In genomic region chr4:134737365-134737910, GRCm38 (mm10) we compare ENCODE assay signal across 14 mouse cellular contexts. TPM values are rescaled to one million over a fixed set of nuclear protein-coding genes. Genes with fewer than 3 reads are reported as not detected.
DNase-seq lines count a peak whose midpoint lies in the region; ATAC-seq and TF ChIP-seq lines count a peak whose summit lies in the region.
"Had no signal": no experiment of that assay in that cellular context is flagged by ENCODE, and none has a peak within 500 bp of the region (broad histone marks: within the 10 kb centered on the region; RNA-seq: fewer than 3 reads in every experiment).

No protein-coding gene starts in this region.

- TF ChIP-seq POLR2A in brain, embryonic 14.5 days (IDR thresholded peaks at IDR 0.05; ENCODE audit: borderline replicate concordance, extremely low read depth, insufficient read depth, insufficient read length, poor library complexity, severe bottlenecking) = no peak
- no peak for TF ChIP-seq POLR2A in limb, embryonic 14.5 days (IDR thresholded peaks at IDR 0.05; ENCODE audit: borderline replicate concordance, extremely low read depth, insufficient read depth, insufficient read length)

- no peak overlapping the region for H3K9ac ChIP-seq in midbrain, embryonic 14.5 days (replicated peaks; ENCODE audit: low read length)
- no peak overlapping the region for H3K9ac ChIP-seq in midbrain, embryonic 13.5 days (replicated peaks)
- H3K9ac ChIP-seq in forebrain, embryonic 16.5 days (replicated peaks; ENCODE audit: low read depth, low read length) = 0 out of 2 replicates have a peak overlapping the region, but pooled peaks have one; percentile 2
- 0 out of 2 replicates have a peak overlapping the region, but pooled peaks have one; percentile 12 for H3K9ac ChIP-seq in limb, embryonic 14.5 days (ENCODE audit: low read depth, low read length, severe bottlenecking)
- H3K9ac ChIP-seq: heart, embryonic 13.5 days had no signal

- 59% methylated on average over 14 of the region's 14 CpGs for WGBS in midbrain, embryonic 14.5 days
- 50% methylated on average over 14 of the region's 14 CpGs for WGBS in midbrain, embryonic 13.5 days
- 43% methylated on average over 14 of the region's 14 CpGs for WGBS in forebrain, embryonic 16.5 days
- 32% methylated on average over 14 of the region's 14 CpGs for WGBS in limb, embryonic 14.5 days

- no peak overlapping the region for H3K4me2 ChIP-seq in midbrain, embryonic 14.5 days (ENCODE audit: low read length)
- no peak overlapping the region for H3K4me2 ChIP-seq in midbrain, embryonic 13.5 days (replicated peaks)
- H3K4me2 ChIP-seq in forebrain, embryonic 16.5 days (ENCODE audit: low read length) = no peak overlapping the region
- H3K4me2 ChIP-seq in limb, embryonic 14.5 days (replicated peaks; ENCODE audit: low read depth, low read length, severe bottlenecking) = no peak overlapping the region
- H3K4me2 ChIP-seq: heart, embryonic 13.5 days had no signal

- H3K36me3 ChIP-seq in midbrain, embryonic 14.5 days (ENCODE audit: control insufficient read depth, insufficient read depth, low read length) = no peaks in the 10 kb centered on the region
- H3K36me3 ChIP-seq in midbrain, embryonic 13.5 days = no peaks in the 10 kb centered on the region
- no peaks in the 10 kb centered on the region for H3K36me3 ChIP-seq in forebrain, embryonic 16.5 days (ENCODE audit: control insufficient read depth, insufficient read depth)
- peaks cover 2% of the 10 kb centered on the region; the same call in 1 of the 2 replicates for H3K36me3 ChIP-seq in limb, embryonic 14.5 days (ENCODE audit: control insufficient read depth, insufficient read depth, low read length)
- H3K36me3 ChIP-seq: heart, embryonic 13.5 days had no signal

- DNase-seq in midbrain, embryonic 14.5 days = peak; percentile 38
- DNase-seq in brain, embryonic 14.5 days (ENCODE audit: low read depth) = peak; percentile 51
- no peak for DNase-seq in limb, embryonic 14.5 days (ENCODE audit: low spot score)
- no peak for DNase-seq in heart, adult 18-20 months
- no peak for DNase-seq in urinary bladder, adult 18-20 months (ENCODE audit: low spot score in 2 of 2)
- DNase-seq: cerebellum, adult 18-20 months; left cerebral cortex, postnatal 4 days; lung, adult 18-20 months; right cerebral cortex, postnatal 25 days had no signal

- no peak for ATAC-seq in midbrain, embryonic 14.5 days (ENCODE audit: low FRiP score, low TSS enrichment)
- ATAC-seq in midbrain, embryonic 13.5 days = no peak
- ATAC-seq in forebrain, embryonic 16.5 days = no peak
- ATAC-seq in limb, embryonic 14.5 days (ENCODE audit: low FRiP score, low read depth) = no peak

- H3K27me3 ChIP-seq in midbrain, embryonic 14.5 days (ENCODE audit: control insufficient read depth, insufficient read depth, low read length) = no peaks in the 10 kb centered on the region
- H3K27me3 ChIP-seq in midbrain, embryonic 13.5 days = 0 out of 2 replicates have a peak, but pooled peaks cover 4% of the 10 kb centered on the region
- no peaks in the 10 kb centered on the region for H3K27me3 ChIP-seq in forebrain, embryonic 16.5 days (replicated peaks; ENCODE audit: control insufficient read depth, insufficient read depth, low read length)
- no peaks in the 10 kb centered on the region for H3K27me3 ChIP-seq in limb, embryonic 14.5 days (ENCODE audit: control insufficient read depth, insufficient read depth, low read length)
- H3K27me3 ChIP-seq: heart, embryonic 13.5 days had no signal

- no peaks in the 10 kb centered on the region for H3K9me3 ChIP-seq in midbrain, embryonic 14.5 days (ENCODE audit: control insufficient read depth, low read length)
- no peaks in the 10 kb centered on the region for H3K9me3 ChIP-seq in midbrain, embryonic 13.5 days
- H3K9me3 ChIP-seq in forebrain, embryonic 16.5 days (ENCODE audit: control insufficient read depth, low read length) = no peaks in the 10 kb centered on the region
- H3K9me3 ChIP-seq in limb, embryonic 14.5 days (ENCODE audit: control insufficient read depth, low read length) = no peaks in the 10 kb centered on the region
- H3K9me3 ChIP-seq: heart, embryonic 13.5 days had no signal

- no peak overlapping the region for H3K4me3 ChIP-seq in midbrain, embryonic 14.5 days (replicated peaks; ENCODE audit: low read depth, low read length)
- no peak overlapping the region for H3K4me3 ChIP-seq in midbrain, embryonic 13.5 days (replicated peaks)
- H3K4me3 ChIP-seq in forebrain, embryonic 16.5 days (replicated peaks; ENCODE audit: low read length) = no peak overlapping the region
- H3K4me3 ChIP-seq in limb, embryonic 14.5 days (replicated peaks; ENCODE audit: low read length) = no peak overlapping the region
- H3K4me3 ChIP-seq: heart, embryonic 13.5 days; layer of hippocampus, adult 2 months had no signal

- no peak for TF ChIP-seq CTCF in brain, embryonic 14.5 days (IDR thresholded peaks at IDR 0.05; ENCODE audit: borderline replicate concordance, extremely low read depth, insufficient read depth, insufficient read length)

- H3K27ac ChIP-seq in midbrain, embryonic 14.5 days (replicated peaks; ENCODE audit: low read depth, low read length) = no peak overlapping the region
- no peak overlapping the region for H3K27ac ChIP-seq in midbrain, embryonic 13.5 days
- no peak overlapping the region for H3K27ac ChIP-seq in forebrain, embryonic 16.5 days (ENCODE audit: low read length)
- no peak overlapping the region for H3K27ac ChIP-seq in limb, embryonic 14.5 days (replicated peaks; ENCODE audit: low read depth, low read length)
- H3K27ac ChIP-seq: heart, embryonic 13.5 days; layer of hippocampus, adult 2 months; macrophage had no signal

- no peaks in the 10 kb centered on the region for H3K4me1 ChIP-seq in midbrain, embryonic 14.5 days (ENCODE audit: control insufficient read depth, insufficient read depth, low read length)
- H3K4me1 ChIP-seq in midbrain, embryonic 13.5 days (replicated peaks) = peaks cover 12% of the 10 kb centered on the region; the same call in 1 of the 2 replicates
- peaks cover 8% of the 10 kb centered on the region for H3K4me1 ChIP-seq in forebrain, embryonic 16.5 days (replicated peaks; ENCODE audit: control insufficient read depth, insufficient read depth, low read length)
- peaks cover 46% of the 10 kb centered on the region for H3K4me1 ChIP-seq in limb, embryonic 14.5 days (ENCODE audit: control insufficient read depth, insufficient read depth, low read length)

RNA-seq across cellular contexts. Expression of gene Ldlrap1, which starts 30.4 kb away (rescaled TPM):
- polyA plus RNA-seq in midbrain, embryonic 14.5 days (2014; fragmentation: Nextera tagmentation; extraction: Ambion mirVana) = 0.69 and 1.9 TPM in 2 replicates
- 2.4 and 3.4 TPM in 2 replicates for polyA plus RNA-seq in midbrain, embryonic 13.5 days (2015; fragmentation: Nextera tagmentation; extraction: Ambion mirVana)
- 1.7 and 2.7 TPM in 2 replicates for polyA plus RNA-seq in brain, embryonic 14.5 days (2012; rRNA removed)
- polyA plus RNA-seq in forebrain, embryonic 16.5 days (2015; fragmentation: Nextera tagmentation; extraction: Ambion mirVana) = 2.9 and 3.3 TPM in 2 replicates
- polyA plus RNA-seq in limb, embryonic 14.5 days (2012; rRNA removed) = 18.0 and 22.0 TPM in 2 replicates
- 25.1 and 27.9 TPM in 2 replicates for polyA plus RNA-seq in limb, embryonic 14.5 days (2014; fragmentation: Nextera tagmentation; extraction: Ambion mirVana)
- 1 to 10 TPM; 7.7 to 9.8 TPM for total RNA-seq in heart, adult 18-20 months (2021)

RNA-seq across cellular contexts. Expression of gene Man1c1, which starts 33.3 kb away (rescaled TPM):
- 3.9 and 4.9 TPM in 2 replicates for polyA plus RNA-seq in midbrain, embryonic 14.5 days (2014; fragmentation: Nextera tagmentation; extraction: Ambion mirVana)
- 1.9 and 2.4 TPM in 2 replicates for polyA plus RNA-seq in midbrain, embryonic 13.5 days (2015; fragmentation: Nextera tagmentation; extraction: Ambion mirVana)
- 5.0 and 10.7 TPM in 2 replicates for polyA plus RNA-seq in brain, embryonic 14.5 days (2012; rRNA removed)
- polyA plus RNA-seq in forebrain, embryonic 16.5 days (2015; fragmentation: Nextera tagmentation; extraction: Ambion mirVana) = 2.3 and 2.9 TPM in 2 replicates
- polyA plus RNA-seq in limb, embryonic 14.5 days (2012; rRNA removed) = 9.1 and 10.6 TPM in 2 replicates
- 5.1 and 5.9 TPM in 2 replicates for polyA plus RNA-seq in limb, embryonic 14.5 days (2014; fragmentation: Nextera tagmentation; extraction: Ambion mirVana)
- total RNA-seq in heart, adult 18-20 months (2021) = 10 to 100 TPM; 26.9 to 28.3 TPM

Comparison
In these comparisons a context has a peak if more than half of its experiments do, and no peak if none do; other contexts are left out.
1. DNase-seq: peak in midbrain, embryonic 14.5 days (single experiment) and brain, embryonic 14.5 days (single experiment); none in limb, embryonic 14.5 days (single experiment), heart, adult 18-20 months (0 of 2) and urinary bladder, adult 18-20 months (0 of 2).
2. H3K9ac ChIP-seq: peak in forebrain, embryonic 16.5 days (single experiment) and limb, embryonic 14.5 days (single experiment); none in midbrain, embryonic 14.5 days (single experiment) and midbrain, embryonic 13.5 days (single experiment).